17 mouse cellular contexts compared by ENCODE assay signal in genomic region chr5:130247823-130248222, GRCm38 (mm10). TPM values are rescaled to one million over a fixed set of nuclear protein-coding genes. Genes with fewer than 3 reads are reported as not detected.
DNase-seq lines count a peak whose midpoint lies in the region; TF ChIP-seq lines count a peak whose summit lies in the region.
"Had no signal": no experiment of that assay in that cellular context is flagged by ENCODE, and none has a peak within 500 bp of the region (broad histone marks: within the 10 kb centered on the region; RNA-seq: fewer than 3 reads in every experiment).

No protein-coding gene starts in this region.

- H3K27ac ChIP-seq in heart, adult 2 months, result peak overlapping the region; percentile 12
- peak overlapping the region; percentile 55 for H3K27ac ChIP-seq in macrophage
- H3K27ac ChIP-seq: embryonic facial prominence, embryonic 12.5 days; forebrain, embryonic 15.5 days; heart, embryonic 13.5 days; hindbrain, embryonic 14.5 days had no signal

- H3K4me3 ChIP-seq in heart, adult 2 months, result no peak overlapping the region
- no peak overlapping the region for H3K4me3 ChIP-seq in macrophage (ENCODE audit: inconsistent target)
- H3K4me3 ChIP-seq: embryonic facial prominence, embryonic 12.5 days; forebrain, embryonic 15.5 days; heart, embryonic 13.5 days had no signal

- no peaks in the 10 kb centered on the region for H3K4me1 ChIP-seq in heart, adult 2 months (ENCODE audit: control insufficient read depth, insufficient read depth, low read length)
- H3K4me1 ChIP-seq: embryonic facial prominence, embryonic 12.5 days; forebrain, embryonic 15.5 days; heart, embryonic 13.5 days had no signal

- no peaks in the 10 kb centered on the region for H3K79me2 ChIP-seq in heart, adult 2 months (replicated peaks; ENCODE audit: control insufficient read depth, insufficient read depth, low read length)
- H3K79me2 ChIP-seq in macrophage (ENCODE audit: inconsistent target), result peaks cover 46% of the 10 kb centered on the region

- intact Hi-C loops in heart, adult 2 months (cut with DNase I), result no loop called here
- intact Hi-C loops in heart, postnatal 36 days (cut with DNase I), result no loop called here

- H3K9ac ChIP-seq in heart, adult 2 months (ENCODE audit: low read depth, low read length), result no peak overlapping the region
- H3K9ac ChIP-seq: embryonic facial prominence, embryonic 12.5 days; forebrain, embryonic 15.5 days; heart, embryonic 13.5 days; hindbrain, embryonic 14.5 days had no signal

- TF ChIP-seq CTCF in heart, adult 2 months (IDR thresholded peaks at IDR 0.05), result no peak

- no peak for DNase-seq in heart, adult 2 months
- DNase-seq in heart, postnatal 36 days, result no peak
- DNase-seq in lung, postnatal 36 days, result peak; percentile 28
- DNase-seq in lung, adult 18-20 months, result no peak
- peak; percentile 59 for DNase-seq in splenic B cell, adult 2 months (ENCODE audit: low read depth, low spot score)
- no peak for DNase-seq in frontal cortex, postnatal 14 days (ENCODE audit: low spot score in 2 of 2)
- DNase-seq in adrenal gland, adult 2 months, result no peak
- DNase-seq: adrenal gland, postnatal 14 days; cerebellum, adult 8-10 months; cerebellum, postnatal 14 days; gastrocnemius, postnatal 10 days; heart, postnatal 4 days had no signal

- no peaks in the 10 kb centered on the region for H3K27me3 ChIP-seq in heart, adult 2 months (ENCODE audit: control insufficient read depth, insufficient read depth, low read length)
- H3K27me3 ChIP-seq in splenic B cell, adult 2 months (ENCODE audit: control insufficient read depth, insufficient read depth, low read length, poor library complexity, severe bottlenecking), result no peaks in the 10 kb centered on the region
- H3K27me3 ChIP-seq: embryonic facial prominence, embryonic 12.5 days; forebrain, embryonic 15.5 days; heart, embryonic 13.5 days had no signal

- WGBS in heart, adult 2 months, result 32% methylated on average over 5 of the region's 5 CpGs
- WGBS in macrophage (ENCODE audit: missing documents), result 12% methylated on average over 5 of the region's 5 CpGs

- H3K36me3 ChIP-seq in heart, adult 2 months (ENCODE audit: control insufficient read depth, insufficient read depth, low read length), result peaks cover 7% of the 10 kb centered on the region
- peaks cover 86% of the 10 kb centered on the region for H3K36me3 ChIP-seq in macrophage (ENCODE audit: inconsistent target)
- H3K36me3 ChIP-seq in splenic B cell, adult 2 months (ENCODE audit: control insufficient read depth, insufficient read depth, low read length, poor library complexity, severe bottlenecking), result peaks cover 31% of the 10 kb centered on the region

- no peak for TF ChIP-seq EP300 in heart, adult 2 months (IDR thresholded peaks at IDR 0.05; ENCODE audit: insufficient read depth, low read depth, low read length)

- TF ChIP-seq POLR2A in heart, adult 2 months (IDR thresholded peaks at IDR 0.05; ENCODE audit: insufficient read depth, low read depth, low read length), result no peak

RNA-seq across cellular contexts. Expression of gene Sbds, which starts 7.5 kb away (rescaled TPM):
- total RNA-seq in heart, adult 2 months (2021), result 10 to 100 TPM; 45.8 to 48.7 TPM
- 22.0 and 25.4 TPM in 2 replicates for polyA plus RNA-seq in heart, adult 2 months (2012; rRNA removed)
- total RNA-seq in heart, postnatal 36 days (2021), result 10 to 100 TPM; 47.1 to 49.6 TPM
- total RNA-seq in macrophage (2018; cell fraction: chromatin; rRNA removed), result 100 to 1,000 TPM in 20 of 26 experiments, 10 to 100 TPM in 6; 83.3 to 497 (median 216) TPM
- 100 to 1,000 TPM in 9 of 26 experiments, 10 to 100 TPM in 17; 67.1 to 265 (median 86.6) TPM for total RNA-seq in macrophage (2018; cell fraction: cytosol; rRNA removed)
- 100 to 1,000 TPM in 20 of 26 experiments, 10 to 100 TPM in 6; 76.4 to 588 (median 220) TPM for total RNA-seq in macrophage (2018; cell fraction: nucleus; rRNA removed)
- polyA plus RNA-seq in macrophage (2018), result 67.5 to 110 TPM (median 70.4 TPM) in 3 replicates
- 100 to 1,000 TPM; 103 to 138 TPM for total RNA-seq in adrenal gland, adult 2 months (2021)
- 44.3 and 46.6 TPM in 2 replicates for polyA plus RNA-seq in adrenal gland, adult 2 months (2012; rRNA removed)

RNA-seq across cellular contexts. Expression of gene Tyw1, which starts 7.6 kb away (rescaled TPM):
- 1 to 10 TPM; 7.0 to 9.8 TPM for total RNA-seq in heart, adult 2 months (2021)
- 5.1 and 5.7 TPM in 2 replicates for polyA plus RNA-seq in heart, adult 2 months (2012; rRNA removed)
- total RNA-seq in heart, postnatal 36 days (2021), result 10 to 100 TPM in 1 of 2 experiments, 1 to 10 TPM in 1; 8.6 to 10.2 TPM
- 10 to 100 TPM in 20 of 26 experiments, 1 to 10 TPM in 6; 3.6 to 28.5 (median 14.9) TPM for total RNA-seq in macrophage (2018; cell fraction: chromatin; rRNA removed)
- total RNA-seq in macrophage (2018; cell fraction: cytosol; rRNA removed), result 10 to 100 TPM in 21 of 26 experiments, 1 to 10 TPM in 5; 8.6 to 13.7 (median 11.6) TPM
- 10 to 100 TPM in 19 of 26 experiments, 1 to 10 TPM in 7; 7.6 to 22.9 (median 12.7) TPM for total RNA-seq in macrophage (2018; cell fraction: nucleus; rRNA removed)
- 7.9 to 17.1 TPM (median 10.6 TPM) in 3 replicates for polyA plus RNA-seq in macrophage (2018)
- 10 to 100 TPM; 25.8 to 32.3 TPM for total RNA-seq in adrenal gland, adult 2 months (2021)
- polyA plus RNA-seq in adrenal gland, adult 2 months (2012; rRNA removed), result 8.1 and 8.2 TPM in 2 replicates

RNA-seq across cellular contexts. Expression of gene Tmem248, which starts 30.9 kb away (rescaled TPM):
- total RNA-seq in heart, adult 2 months (2021), result 10 to 100 TPM; 35.7 to 46.1 TPM
- 20.8 and 26.1 TPM in 2 replicates for polyA plus RNA-seq in heart, adult 2 months (2012; rRNA removed)
- 10 to 100 TPM; 34.4 to 38.5 TPM for total RNA-seq in heart, postnatal 36 days (2021)
- 10 to 100 TPM; 11.8 to 29.0 (median 17.3) TPM for total RNA-seq in macrophage (2018; cell fraction: chromatin; rRNA removed)
- total RNA-seq in macrophage (2018; cell fraction: cytosol; rRNA removed), result 10 to 100 TPM; 35.7 to 44.7 (median 39.9) TPM
- 10 to 100 TPM; 16.7 to 43.6 (median 33.8) TPM for total RNA-seq in macrophage (2018; cell fraction: nucleus; rRNA removed)
- 32.3 to 42.3 TPM (median 35.1 TPM) in 3 replicates for polyA plus RNA-seq in macrophage (2018)
- total RNA-seq in adrenal gland, adult 2 months (2021), result 10 to 100 TPM; 66.7 to 78.7 TPM
- 45.8 and 51.1 TPM in 2 replicates for polyA plus RNA-seq in adrenal gland, adult 2 months (2012; rRNA removed)

Comparison
In these comparisons a context has a peak if more than half of its experiments do, and no peak if none do; other contexts are left out.
1. DNase-seq: peak in lung, postnatal 36 days (single experiment) and splenic B cell, adult 2 months (single experiment); none in heart, adult 2 months (0 of 2), heart, postnatal 36 days (0 of 2), lung, adult 18-20 months (0 of 2), frontal cortex, postnatal 14 days (0 of 2) and adrenal gland, adult 2 months (single experiment).